Mouse (Mus musculus): ENCODE data around the gene Mad2l1bp. TPM values are rescaled to one million over a fixed set of nuclear protein-coding genes. Genes with fewer than 3 reads are reported as not detected.

Mad2l1bp gene
- polyA plus RNA-seq, 1 experiment from 2014 or later: 31.6 TPM

- no peaks in the 10 kb centered on the region for H3K4me1 ChIP-seq (ENCODE audit: control insufficient read depth, insufficient read depth, low read length)
- H3K9ac ChIP-seq (ENCODE audit: low read length): no peak overlapping the region
- WGBS: 53% methylated on average over 5 of the region's 5 CpGs
- no peaks in the 10 kb centered on the region for H3K9me3 ChIP-seq (replicated peaks; ENCODE audit: control insufficient read depth, low read length)
- H3K27me3 ChIP-seq (replicated peaks; ENCODE audit: control insufficient read depth, insufficient read depth, low read length): no peaks in the 10 kb centered on the region
- no peak overlapping the region for H3K4me2 ChIP-seq (ENCODE audit: low read length)
- no peak overlapping the region for H3K27ac ChIP-seq (ENCODE audit: low read depth, low read length)
- peaks cover 94% of the 10 kb centered on the region for H3K36me3 ChIP-seq (ENCODE audit: control insufficient read depth, insufficient read depth, low read length)
- H3K4me3 ChIP-seq (ENCODE audit: low read depth, low read length): no peak overlapping the region
- ATAC-seq (no peak), DNase-seq (ENCODE audit: low spot score) (no peak)
Observed at GRCm38 (mm10) chr17:46168318-46168717, 15.0 kb upstream of the Mad2l1bp start.

GRCm38 (mm10) chr17:46167014-46167413 lies 13.7 kb upstream of the Mad2l1bp start:
- Histone ChIP-seq H3K36me3 (ENCODE audit: control insufficient read depth, insufficient read depth, low read length) (peaks cover 83% of the 10 kb centered on the region), H3K4me2 (ENCODE audit: low read length) (no peak overlapping the region), H3K27ac (ENCODE audit: low read depth, low read length) (no peak overlapping the region), H3K27me3 (replicated peaks; ENCODE audit: control insufficient read depth, insufficient read depth, low read length) (no peaks in the 10 kb centered on the region), H3K9me3 (replicated peaks; ENCODE audit: control insufficient read depth, low read length) (no peaks in the 10 kb centered on the region), H3K4me3 (ENCODE audit: low read depth, low read length) (no peak overlapping the region), H3K4me1 (ENCODE audit: control insufficient read depth, insufficient read depth, low read length) (peaks cover 11% of the 10 kb centered on the region; the same call in 1 of the 2 replicates), H3K9ac (ENCODE audit: low read length) (no peak overlapping the region)
- DNase-seq (ENCODE audit: low spot score) (no peak), ATAC-seq (no peak)
- 86% methylated on average over 11 of the region's 11 CpGs for WGBS

- Histone ChIP-seq H3K4me2 (ENCODE audit: low read length) (no peak overlapping the region), H3K4me1 (ENCODE audit: control insufficient read depth, insufficient read depth, low read length) (peaks cover 15% of the 10 kb centered on the region; the same call in 1 of the 2 replicates), H3K9me3 (replicated peaks; ENCODE audit: control insufficient read depth, low read length) (no peaks in the 10 kb centered on the region), H3K27ac (ENCODE audit: low read depth, low read length) (no peak overlapping the region), H3K9ac (ENCODE audit: low read length) (no peak overlapping the region), H3K4me3 (ENCODE audit: low read depth, low read length) (no peak overlapping the region), H3K36me3 (ENCODE audit: control insufficient read depth, insufficient read depth, low read length) (peaks cover 77% of the 10 kb centered on the region), H3K27me3 (replicated peaks; ENCODE audit: control insufficient read depth, insufficient read depth, low read length) (no peaks in the 10 kb centered on the region)
- DNase-seq (ENCODE audit: low spot score): no peak
- ATAC-seq: no peak
- 83% methylated on average over 5 of the region's 5 CpGs for WGBS
Observed at GRCm38 (mm10) chr17:46166270-46166669, 12.9 kb upstream of the Mad2l1bp start.

GRCm38 (mm10) chr17:46165460-46165859 lies 12.1 kb upstream of the Mad2l1bp start:
- Histone ChIP-seq H3K36me3 (ENCODE audit: control insufficient read depth, insufficient read depth, low read length) (peaks cover 69% of the 10 kb centered on the region), H3K4me1 (ENCODE audit: control insufficient read depth, insufficient read depth, low read length) (peaks cover 15% of the 10 kb centered on the region; the same call in 1 of the 2 replicates)
- no peak for DNase-seq (ENCODE audit: low spot score)

GRCm38 (mm10) chr17:46164791-46165190 lies 11.4 kb upstream of the Mad2l1bp start:
- Histone ChIP-seq H3K4me1 (ENCODE audit: control insufficient read depth, insufficient read depth, low read length) (peaks cover 16% of the 10 kb centered on the region; the same call in 1 of the 2 replicates), H3K36me3 (ENCODE audit: control insufficient read depth, insufficient read depth, low read length) (peaks cover 64% of the 10 kb centered on the region), H3K27ac (ENCODE audit: low read depth, low read length) (no peak overlapping the region), H3K9ac (ENCODE audit: low read length) (no peak overlapping the region), H3K4me3 (ENCODE audit: low read depth, low read length) (no peak overlapping the region), H3K4me2 (ENCODE audit: low read length) (no peak overlapping the region), H3K27me3 (replicated peaks; ENCODE audit: control insufficient read depth, insufficient read depth, low read length) (no peaks in the 10 kb centered on the region), H3K9me3 (replicated peaks; ENCODE audit: control insufficient read depth, low read length) (no peaks in the 10 kb centered on the region)
- DNase-seq (ENCODE audit: low spot score) (no peak), ATAC-seq (no peak)
- WGBS: 90% methylated on average over 10 of the region's 10 CpGs

More at GRCm38 (mm10) chr17:46165460-46165859, 12.1 kb upstream of the Mad2l1bp start:
- no peaks in the 10 kb centered on the region for H3K9me3 ChIP-seq (replicated peaks; ENCODE audit: control insufficient read depth, low read length)
- H3K27me3 ChIP-seq (replicated peaks; ENCODE audit: control insufficient read depth, insufficient read depth, low read length): no peaks in the 10 kb centered on the region
- no peak overlapping the region for H3K27ac ChIP-seq (ENCODE audit: low read depth, low read length)
- H3K9ac ChIP-seq (ENCODE audit: low read length): no peak overlapping the region
- H3K4me3 ChIP-seq (ENCODE audit: low read depth, low read length): no peak overlapping the region
- H3K4me2 ChIP-seq (ENCODE audit: low read length): no peak overlapping the region
- no peak for ATAC-seq
- 88% methylated on average over 12 of the region's 12 CpGs for WGBS

- WGBS: 96% methylated on average over 8 of the region's 8 CpGs
- H3K36me3 ChIP-seq (ENCODE audit: control insufficient read depth, insufficient read depth, low read length): peaks cover 59% of the 10 kb centered on the region
Observed at GRCm38 (mm10) chr17:46164301-46164700, 10.9 kb upstream of the Mad2l1bp start.

GRCm38 (mm10) chr17:46162951-46163421 lies 9.6 kb upstream of the Mad2l1bp start:
- ATAC-seq: no peak
- Histone ChIP-seq H3K9me3 (replicated peaks; ENCODE audit: control insufficient read depth, low read length) (no peaks in the 10 kb centered on the region), H3K27me3 (replicated peaks; ENCODE audit: control insufficient read depth, insufficient read depth, low read length) (no peaks in the 10 kb centered on the region), H3K4me3 (ENCODE audit: low read depth, low read length) (no peak overlapping the region), H3K27ac (ENCODE audit: low read depth, low read length) (no peak overlapping the region), H3K9ac (ENCODE audit: low read length) (no peak overlapping the region), H3K4me1 (ENCODE audit: control insufficient read depth, insufficient read depth, low read length) (peaks cover 18% of the 10 kb centered on the region; the same call in 1 of the 2 replicates), H3K4me2 (ENCODE audit: low read length) (no peak overlapping the region), H3K36me3 (ENCODE audit: control insufficient read depth, insufficient read depth, low read length) (peaks cover 47% of the 10 kb centered on the region)
- DNase-seq (ENCODE audit: low spot score): no peak
- WGBS: 88% methylated on average over 9 of the region's 9 CpGs

More at GRCm38 (mm10) chr17:46164301-46164700, 10.9 kb upstream of the Mad2l1bp start:
- no peak for DNase-seq (ENCODE audit: low spot score)
- H3K27me3 ChIP-seq (replicated peaks; ENCODE audit: control insufficient read depth, insufficient read depth, low read length): no peaks in the 10 kb centered on the region
- H3K9ac ChIP-seq (ENCODE audit: low read length): no peak overlapping the region
- H3K9me3 ChIP-seq (replicated peaks; ENCODE audit: control insufficient read depth, low read length): no peaks in the 10 kb centered on the region
- H3K4me1 ChIP-seq (ENCODE audit: control insufficient read depth, insufficient read depth, low read length): peaks cover 18% of the 10 kb centered on the region; the same call in 1 of the 2 replicates
- H3K4me3 ChIP-seq (ENCODE audit: low read depth, low read length): no peak overlapping the region
- H3K4me2 ChIP-seq (ENCODE audit: low read length): no peak overlapping the region
- ATAC-seq: no peak
- no peak overlapping the region for H3K27ac ChIP-seq (ENCODE audit: low read depth, low read length)

- H3K27ac ChIP-seq (ENCODE audit: low read depth, low read length): no peak overlapping the region
- peaks cover 18% of the 10 kb centered on the region; the same call in 1 of the 2 replicates for H3K4me1 ChIP-seq (ENCODE audit: control insufficient read depth, insufficient read depth, low read length)
- H3K4me3 ChIP-seq (ENCODE audit: low read depth, low read length): no peak overlapping the region
- H3K9me3 ChIP-seq (replicated peaks; ENCODE audit: control insufficient read depth, low read length): no peaks in the 10 kb centered on the region
- ATAC-seq (no peak), DNase-seq (ENCODE audit: low spot score) (no peak)
- peak overlapping the region; percentile 83 for H3K4me2 ChIP-seq (ENCODE audit: low read length)
- no peak overlapping the region for H3K9ac ChIP-seq (ENCODE audit: low read length)
- peaks cover 43% of the 10 kb centered on the region for H3K36me3 ChIP-seq (ENCODE audit: control insufficient read depth, insufficient read depth, low read length)
- 92% methylated on average over 7 of the region's 7 CpGs for WGBS
- H3K27me3 ChIP-seq (replicated peaks; ENCODE audit: control insufficient read depth, insufficient read depth, low read length): no peaks in the 10 kb centered on the region
Observed at GRCm38 (mm10) chr17:46162551-46162950, 9.2 kb upstream of the Mad2l1bp start.

- no peaks in the 10 kb centered on the region for H3K9me3 ChIP-seq (replicated peaks; ENCODE audit: control insufficient read depth, low read length)
- DNase-seq (ENCODE audit: low spot score) (no peak), ATAC-seq (no peak)
- H3K4me1 ChIP-seq (ENCODE audit: control insufficient read depth, insufficient read depth, low read length): peaks cover 18% of the 10 kb centered on the region; the same call in 1 of the 2 replicates
- WGBS: 55% methylated on average over 9 of the region's 9 CpGs
- peak overlapping the region; percentile 88 for H3K9ac ChIP-seq (ENCODE audit: low read length)
- peak overlapping the region; percentile 78 for H3K4me3 ChIP-seq (ENCODE audit: low read depth, low read length)
- no peak overlapping the region for H3K27ac ChIP-seq (ENCODE audit: low read depth, low read length)
- peak overlapping the region; percentile 83 for H3K4me2 ChIP-seq (ENCODE audit: low read length)
- peaks cover 34% of the 10 kb centered on the region for H3K36me3 ChIP-seq (ENCODE audit: control insufficient read depth, insufficient read depth, low read length)
- H3K27me3 ChIP-seq (replicated peaks; ENCODE audit: control insufficient read depth, insufficient read depth, low read length): no peaks in the 10 kb centered on the region
Observed at GRCm38 (mm10) chr17:46161710-46162109, 8.4 kb upstream of the Mad2l1bp start.
